Comparison of ENCODE assay signal across 10 mouse cellular contexts in genomic region chr15:100573946-100574345, GRCm38 (mm10). TPM values are rescaled to one million over a fixed set of nuclear protein-coding genes. Genes with fewer than 3 reads are reported as not detected.
A peak's percentile ranks its signal among the peaks of the same experiment; 100 is the strongest.
DNase-seq lines count a peak whose midpoint lies in the region; ATAC-seq and TF ChIP-seq lines count a peak whose summit lies in the region.
"Had no signal": no experiment of that assay in that cellular context is flagged by ENCODE, and none has a peak within 500 bp of the region (broad histone marks: within the 10 kb centered on the region; RNA-seq: fewer than 3 reads in every experiment).

No protein-coding gene starts in this region.

- peaks cover 29% of the 10 kb centered on the region for H3K36me3 ChIP-seq in forebrain, postnatal 0 days (ENCODE audit: insufficient read depth)
- H3K36me3 ChIP-seq in forebrain, embryonic 11.5 days (ENCODE audit: control insufficient read depth, insufficient read depth, low read length): no peaks in the 10 kb centered on the region
- peaks cover 15% of the 10 kb centered on the region; the same call in 1 of the 2 replicates for H3K36me3 ChIP-seq in neural tube, embryonic 14.5 days (ENCODE audit: control insufficient read depth, insufficient read depth, low read length)

- TF ChIP-seq CTCF in forebrain, postnatal 0 days (IDR thresholded peaks at IDR 0.05; ENCODE audit: low read depth): no peak

- H3K27ac ChIP-seq in forebrain, postnatal 0 days (ENCODE audit: low read depth, low read length): 0 out of 2 replicates have a peak overlapping the region, but pooled peaks have one; percentile 35
- no peak overlapping the region for H3K27ac ChIP-seq in forebrain, embryonic 11.5 days (ENCODE audit: low read depth, low read length)
- no peak overlapping the region for H3K27ac ChIP-seq in neural tube, embryonic 14.5 days (ENCODE audit: low read depth, low read length)
- H3K27ac ChIP-seq: liver, embryonic 14.5 days had no signal

- WGBS in forebrain, postnatal 0 days: 38% methylated on average over 6 of the region's 6 CpGs
- WGBS in forebrain, embryonic 11.5 days: 79% methylated on average over 6 of the region's 6 CpGs
- 65% methylated on average over 6 of the region's 6 CpGs for WGBS in neural tube, embryonic 14.5 days

- H3K4me2 ChIP-seq in forebrain, postnatal 0 days (ENCODE audit: low read depth): no peak overlapping the region
- no peak overlapping the region for H3K4me2 ChIP-seq in forebrain, embryonic 11.5 days (ENCODE audit: low read depth, low read length, severe bottlenecking)
- H3K4me2 ChIP-seq in neural tube, embryonic 14.5 days (ENCODE audit: low read depth, low read length): no peak overlapping the region

- 0 out of 2 replicates have a peak, but pooled peaks cover 4% of the 10 kb centered on the region for H3K4me1 ChIP-seq in forebrain, postnatal 0 days (ENCODE audit: insufficient read depth)
- no peaks in the 10 kb centered on the region for H3K4me1 ChIP-seq in forebrain, embryonic 11.5 days (replicated peaks; ENCODE audit: control insufficient read depth, insufficient read depth, low read length)
- no peaks in the 10 kb centered on the region for H3K4me1 ChIP-seq in neural tube, embryonic 14.5 days (ENCODE audit: control insufficient read depth, insufficient read depth, low read length)

- no peak overlapping the region for H3K4me3 ChIP-seq in forebrain, postnatal 0 days (ENCODE audit: low read depth, low read length)
- no peak overlapping the region for H3K4me3 ChIP-seq in forebrain, embryonic 11.5 days (ENCODE audit: low read depth, low read length)
- H3K4me3 ChIP-seq in neural tube, embryonic 14.5 days (ENCODE audit: low read depth, low read length): no peak overlapping the region

- ATAC-seq in forebrain, postnatal 0 days: peak; percentile 62; the same call in 1 of the 2 replicates
- ATAC-seq in forebrain, embryonic 11.5 days (replicated peaks; ENCODE audit: low FRiP score): no peak
- no peak for ATAC-seq in neural tube, embryonic 14.5 days (ENCODE audit: low read depth)

- no peaks in the 10 kb centered on the region for H3K27me3 ChIP-seq in forebrain, postnatal 0 days (ENCODE audit: insufficient read depth, low read length)
- H3K27me3 ChIP-seq in forebrain, embryonic 11.5 days (ENCODE audit: control insufficient read depth, insufficient read depth, low read length): no peaks in the 10 kb centered on the region
- no peaks in the 10 kb centered on the region for H3K27me3 ChIP-seq in neural tube, embryonic 14.5 days (ENCODE audit: control insufficient read depth, insufficient read depth, low read length)

- H3K9me3 ChIP-seq in forebrain, postnatal 0 days (ENCODE audit: low read length): no peaks in the 10 kb centered on the region
- no peaks in the 10 kb centered on the region for H3K9me3 ChIP-seq in forebrain, embryonic 11.5 days (ENCODE audit: control insufficient read depth, low read length)
- H3K9me3 ChIP-seq in neural tube, embryonic 14.5 days (ENCODE audit: control insufficient read depth, low read length): no peaks in the 10 kb centered on the region

- DNase-seq in forebrain, postnatal 0 days: no peak
- no peak for DNase-seq in forebrain, embryonic 11.5 days (ENCODE audit: low spot score)
- no peak for DNase-seq in neural tube, embryonic 10.5 days (ENCODE audit: extremely low spot score, low spot score)
- peak; percentile 55 to 81 for DNase-seq in kidney, postnatal 25 days
- no peak for DNase-seq in adrenal gland, adult (ENCODE audit: inconsistent age in 2 of 2, low spot score in 1 of 2)
- no peak for DNase-seq in ovary, postnatal 14 days (ENCODE audit: low spot score)
- DNase-seq in cerebellum, postnatal 25 days: no peak
- DNase-seq: thymus, postnatal 36 days had no signal

- no peak overlapping the region for H3K9ac ChIP-seq in forebrain, postnatal 0 days
- no peak overlapping the region for H3K9ac ChIP-seq in forebrain, embryonic 11.5 days (ENCODE audit: low read length)
- 0 out of 2 replicates have a peak overlapping the region, but pooled peaks have one; percentile 7 for H3K9ac ChIP-seq in neural tube, embryonic 14.5 days (replicated peaks; ENCODE audit: low read depth, low read length)
- H3K9ac ChIP-seq: liver, embryonic 14.5 days had no signal

RNA-seq across cellular contexts. Expression of gene Tfcp2, which starts 22.1 kb away (rescaled TPM):
- total RNA-seq in forebrain, postnatal 0 days (2014; rRNA removed): 25.5 and 34.5 TPM in 2 replicates
- polyA plus RNA-seq in forebrain, postnatal 0 days (2015; fragmentation: Nextera tagmentation; extraction: Ambion mirVana): 18.2 and 29.0 TPM in 2 replicates
- 31.7 and 32.9 TPM in 2 replicates for polyA plus RNA-seq in forebrain, embryonic 11.5 days (2014; fragmentation: Nextera tagmentation; extraction: Ambion mirVana)
- polyA plus RNA-seq in neural tube, embryonic 14.5 days (2014; fragmentation: Nextera tagmentation; extraction: Ambion mirVana): 32.0 and 33.4 TPM in 2 replicates

RNA-seq across cellular contexts. Expression of gene Pou6f1, which starts 25.8 kb away (rescaled TPM):
- 72.4 and 77.4 TPM in 2 replicates for total RNA-seq in forebrain, postnatal 0 days (2014; rRNA removed)
- polyA plus RNA-seq in forebrain, postnatal 0 days (2015; fragmentation: Nextera tagmentation; extraction: Ambion mirVana): 32.2 and 33.3 TPM in 2 replicates
- polyA plus RNA-seq in forebrain, embryonic 11.5 days (2014; fragmentation: Nextera tagmentation; extraction: Ambion mirVana): 15.6 and 17.1 TPM in 2 replicates
- polyA plus RNA-seq in neural tube, embryonic 14.5 days (2014; fragmentation: Nextera tagmentation; extraction: Ambion mirVana): 47.6 and 49.7 TPM in 2 replicates

RNA-seq across cellular contexts. Expression of gene Dazap2, which starts 41.2 kb away (rescaled TPM):
- 81.9 and 92.3 TPM in 2 replicates for total RNA-seq in forebrain, postnatal 0 days (2014; rRNA removed)
- polyA plus RNA-seq in forebrain, postnatal 0 days (2015; fragmentation: Nextera tagmentation; extraction: Ambion mirVana): 162 and 190 TPM in 2 replicates
- polyA plus RNA-seq in forebrain, embryonic 11.5 days (2014; fragmentation: Nextera tagmentation; extraction: Ambion mirVana): 228 and 235 TPM in 2 replicates
- 138 and 142 TPM in 2 replicates for polyA plus RNA-seq in neural tube, embryonic 14.5 days (2014; fragmentation: Nextera tagmentation; extraction: Ambion mirVana)

Comparison
In these comparisons a context has a peak if more than half of its experiments do, and no peak if none do; other contexts are left out.
1. DNase-seq: peak in kidney, postnatal 25 days (2 of 2); none in forebrain, postnatal 0 days (single experiment), forebrain, embryonic 11.5 days (single experiment), neural tube, embryonic 10.5 days (single experiment), adrenal gland, adult (0 of 2), ovary, postnatal 14 days (single experiment) and cerebellum, postnatal 25 days (0 of 2).